Mouse (Mus musculus): ENCODE measurements around the gene Kdm3a. TPM values are rescaled to one million over a fixed set of nuclear protein-coding genes. Genes with fewer than 3 reads are reported as not detected.
A peak's percentile ranks its signal among the peaks of the same experiment; 100 is the strongest.

The Kdm3a gene
- polyA plus RNA-seq, 1 experiment from 2014 or later: 102 TPM

- Histone ChIP-seq H3K27ac (no peak overlapping the region), H3K9me3 (no peaks in the 10 kb centered on the region), H3K9ac (no peak overlapping the region), H3K4me2 (no peak overlapping the region), H3K36me3 (replicated peaks) (peaks cover 8% of the 10 kb centered on the region), H3K4me1 (no peaks in the 10 kb centered on the region), H3K27me3 (no peaks in the 10 kb centered on the region), H3K4me3 (replicated peaks) (no peak overlapping the region)
- ATAC-seq (ENCODE audit: low FRiP score): no peak
- 84% methylated on average over 3 of the region's 3 CpGs for WGBS
Measured at GRCm38 (mm10) chr6:71568616-71569015, 64.2 kb downstream of the Kdm3a start.

GRCm38 (mm10) chr6:71556826-71557225 lies 76.0 kb downstream of the Kdm3a start:
- no peak for ATAC-seq (ENCODE audit: low FRiP score)

GRCm38 (mm10) chr6:71555507-71555951 lies 77.3 kb downstream of the Kdm3a start:
- H3K27me3 ChIP-seq: no peaks in the 10 kb centered on the region
- ATAC-seq (ENCODE audit: low FRiP score): no peak
- WGBS: 92% methylated on average over 2 of the region's 2 CpGs
- no peaks in the 10 kb centered on the region for H3K9me3 ChIP-seq
- H3K27ac ChIP-seq: no peak overlapping the region
- H3K4me1 ChIP-seq: no peaks in the 10 kb centered on the region
- peaks cover 3% of the 10 kb centered on the region; the same call in 1 of the 2 replicates for H3K36me3 ChIP-seq (replicated peaks)
- H3K9ac ChIP-seq: no peak overlapping the region
- H3K4me2 ChIP-seq: no peak overlapping the region
- no peak overlapping the region for H3K4me3 ChIP-seq (replicated peaks)

More at GRCm38 (mm10) chr6:71556826-71557225, 76.0 kb downstream of the Kdm3a start:
- Histone ChIP-seq H3K9ac (no peak overlapping the region), H3K27me3 (no peaks in the 10 kb centered on the region), H3K27ac (no peak overlapping the region), H3K36me3 (replicated peaks) (peaks cover 3% of the 10 kb centered on the region; the same call in 1 of the 2 replicates), H3K4me3 (replicated peaks) (no peak overlapping the region), H3K4me1 (no peaks in the 10 kb centered on the region), H3K9me3 (no peaks in the 10 kb centered on the region), H3K4me2 (no peak overlapping the region)
- 93% methylated on average over 2 of the region's 2 CpGs for whole genome bisulfite sequencing

GRCm38 (mm10) chr6:71543686-71544499 lies 88.9 kb downstream of the Kdm3a start, which contains the start of gene Chmp3:
Gene Chmp3, plus strand, starts transcription at chr6:71543797.
- ATAC-seq (ENCODE audit: low FRiP score): peak; percentile 98
- under 1% methylated on average over 52 of the region's 59 CpGs for WGBS
- peak within 1 kb of the TSS; percentile 96 for H3K27ac ChIP-seq
- H3K36me3 ChIP-seq (replicated peaks): no peaks in the 10 kb centered on the region
- no peaks in the 10 kb centered on the region for H3K9me3 ChIP-seq
- H3K4me1 ChIP-seq: peaks cover 8% of the 10 kb centered on the region; the same call in 1 of the 2 replicates
- peak within 1 kb of the TSS; percentile 87 for H3K9ac ChIP-seq
- H3K4me3 ChIP-seq (replicated peaks): peak within 1 kb of the TSS; percentile 61
- peak within 1 kb of the TSS; percentile 63 for H3K4me2 ChIP-seq
- 0 out of 2 replicates have a peak, but pooled peaks cover 3% of the 10 kb centered on the region for H3K27me3 ChIP-seq

Other genes with a start within 250 kb of the Kdm3a start
- 11.0 and 13.8 TPM in 2 replicates for gene Rmnd5a, start 192.4 kb downstream of the Kdm3a start, polyA plus RNA-seq (2016; fragmentation: Nextera tagmentation; extraction: Ambion mirVana)
- 19.4 and 22.3 TPM in 2 replicates for gene Rnf103, start 139.1 kb downstream of the Kdm3a start, polyA plus RNA-seq (2016; fragmentation: Nextera tagmentation; extraction: Ambion mirVana)
- 44.3 and 49.4 TPM in 2 replicates for gene Chmp3, start 89.2 kb downstream of the Kdm3a start, polyA plus RNA-seq (2016; fragmentation: Nextera tagmentation; extraction: Ambion mirVana)
- gene Reep1, start 74.6 kb upstream of the Kdm3a start, polyA plus RNA-seq (2016; fragmentation: Nextera tagmentation; extraction: Ambion mirVana): 73.5 and 82.7 TPM in 2 replicates
- gene Mrpl35, start 194.0 kb upstream of the Kdm3a start, polyA plus RNA-seq (2016; fragmentation: Nextera tagmentation; extraction: Ambion mirVana): 50.7 and 50.9 TPM in 2 replicates
- 151 and 156 TPM in 2 replicates for gene Immt, start 198.3 kb upstream of the Kdm3a start, polyA plus RNA-seq (2016; fragmentation: Nextera tagmentation; extraction: Ambion mirVana)